Mouse (Mus musculus) cerebellum, adult 9-10 months (tissue): ENCODE measurements at regions not wholly inside any gene's neighbourhood (a gene's known extent, or its start where the extent isn't known, plus 50 kb on each side); places are given as distances from the start of the nearest gene placed in this dataset.
"Not testable (repeated sequence)": the region's sequence is repeated elsewhere in the genome, so short reads cannot be mapped to it uniquely, and the experiment has no call there.

Experiments used
- DNase-seq: peaks from one replicate; pipeline ENCODE4 v3.0.0; 2022

DNA sequence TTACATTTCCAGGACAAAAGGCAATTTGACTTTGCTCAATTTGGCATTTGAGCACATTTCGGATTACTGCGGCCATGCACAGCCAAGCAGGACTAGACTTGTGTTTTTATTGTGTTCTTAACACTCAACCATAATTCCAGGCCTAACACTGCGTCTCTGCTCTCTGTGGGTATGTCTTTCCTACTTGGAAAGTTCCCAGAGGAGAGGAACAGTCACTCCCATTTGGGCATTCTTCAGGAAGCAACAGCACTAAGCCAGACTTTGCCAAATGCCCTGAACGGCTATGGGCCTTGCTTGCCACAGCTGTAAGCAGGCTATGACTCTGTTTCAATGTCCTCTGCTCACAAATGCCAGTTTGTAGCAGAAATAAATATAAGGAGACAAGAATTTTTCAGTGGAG is 56.5 kb upstream of the Pdk3 start:
- peak; percentile 5 for DNase-seq

DNA sequence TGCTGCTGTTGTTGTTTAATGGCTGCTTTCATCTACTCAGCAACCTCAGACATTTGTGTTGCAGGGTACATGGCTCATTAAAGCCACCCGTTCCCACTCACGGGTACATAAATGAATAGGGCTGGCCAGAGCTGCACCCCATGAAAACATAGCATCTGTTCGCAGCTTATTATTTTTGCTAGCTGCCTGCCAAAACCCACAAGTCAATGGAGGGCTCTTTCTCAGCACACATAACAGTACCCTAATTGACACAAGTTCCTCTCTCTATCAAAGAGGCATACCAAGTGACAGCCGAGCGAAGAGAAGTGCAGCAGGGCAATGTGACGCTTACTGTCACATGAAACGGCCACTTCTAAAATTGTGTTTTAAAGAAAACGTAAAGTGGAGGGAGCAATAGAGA is 57.0 kb upstream of the Pdk3 start:
- DNase-seq, result no peak

DNA sequence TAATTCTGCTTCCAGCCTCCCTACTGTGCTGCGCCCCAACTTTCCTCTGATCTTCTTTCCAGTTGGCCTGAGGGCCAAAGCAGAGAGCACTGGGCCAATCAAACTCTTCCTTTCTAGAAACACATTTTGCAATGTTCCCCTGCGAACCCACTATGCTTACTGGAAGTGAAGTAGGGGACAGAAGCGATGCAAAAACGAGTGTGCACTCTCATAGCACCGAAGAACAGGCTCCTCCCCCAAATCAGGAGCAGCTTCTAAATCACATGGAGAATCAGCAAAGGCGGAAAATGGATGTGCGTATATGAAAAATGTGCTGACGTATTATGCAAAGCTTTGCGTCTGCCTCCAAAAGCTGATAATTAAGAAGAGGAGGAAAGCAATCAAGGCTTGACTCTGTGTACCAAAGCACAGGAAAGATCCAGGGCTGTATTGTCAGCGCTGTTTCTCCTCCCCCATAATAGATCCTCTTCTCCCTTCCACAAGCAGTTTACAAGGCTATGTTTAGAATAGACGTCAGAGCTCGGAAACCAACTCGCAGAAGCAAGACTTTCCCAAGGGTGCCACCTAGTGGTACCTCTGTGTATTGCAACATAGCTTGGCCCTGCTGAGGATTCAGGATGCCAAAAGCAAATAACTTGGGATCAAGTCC is 57.5 kb upstream of the Pdk3 start:
- peak; percentile 90 for DNase-seq

DNA sequence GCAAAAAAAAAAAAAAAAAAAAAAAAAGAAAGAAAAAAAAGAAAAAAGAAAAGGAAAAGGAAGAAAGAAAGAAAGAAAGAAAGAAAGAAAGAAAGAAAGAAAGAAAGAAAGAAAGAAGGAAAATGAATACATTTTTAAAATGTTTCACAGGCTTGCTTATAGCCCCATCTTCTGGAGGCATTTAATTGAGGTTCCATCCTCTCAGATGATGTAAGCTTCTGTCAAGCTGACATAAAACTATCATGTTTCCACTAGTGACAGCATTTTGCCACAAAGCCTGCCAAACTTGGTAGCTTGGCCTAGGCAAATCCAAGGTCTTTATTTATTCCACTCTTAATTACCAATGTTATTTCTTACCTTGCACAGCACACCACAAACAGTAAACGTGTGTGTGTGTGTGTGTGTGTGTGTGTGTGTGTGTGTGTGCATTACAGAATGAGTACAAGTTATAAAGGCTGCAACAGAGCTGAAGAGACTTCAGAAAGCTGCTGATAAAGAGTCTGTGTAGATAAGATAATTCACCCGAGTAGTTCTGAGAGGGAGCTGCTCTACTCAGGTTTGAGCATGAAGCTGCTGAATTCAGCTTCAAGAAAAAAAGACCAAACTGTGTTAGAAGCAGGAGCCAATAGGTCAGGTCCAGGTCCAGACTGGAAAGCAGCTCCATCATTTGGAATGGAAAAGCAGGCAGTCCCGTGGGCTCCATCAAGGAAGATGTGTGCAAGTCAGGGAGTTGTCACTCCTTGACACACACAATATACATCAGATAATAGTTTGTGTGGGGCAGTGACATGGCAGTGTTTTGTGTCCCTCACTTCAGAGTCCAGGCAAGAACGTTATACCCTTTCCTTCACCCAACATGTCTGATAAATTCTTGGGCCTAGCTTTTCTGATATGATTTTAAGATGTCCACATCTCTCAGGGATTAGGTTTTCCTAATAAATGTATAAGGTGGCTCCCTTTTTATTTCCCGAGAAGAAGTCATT is 65.1 kb upstream of the Pdk3 start:
- DNase-seq, result no peak

DNA sequence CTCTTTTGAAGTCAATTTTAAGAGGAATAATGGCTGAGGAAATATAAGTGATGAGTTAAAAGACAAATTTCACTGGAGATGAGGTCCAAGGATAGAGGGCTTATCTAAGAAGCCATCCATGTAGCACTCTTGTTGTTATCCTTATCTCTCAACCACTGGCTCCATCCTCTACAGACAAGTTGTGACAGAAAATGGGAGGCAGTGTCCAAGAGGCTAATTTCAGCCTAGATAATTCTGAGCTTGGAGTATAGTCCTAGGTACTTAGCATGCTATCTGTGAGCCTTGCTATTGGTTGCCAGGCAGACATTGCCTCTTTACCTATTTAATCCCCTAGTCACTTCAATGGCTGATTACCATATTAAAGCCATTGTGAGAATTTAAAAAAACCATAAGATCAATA is 65.2 kb upstream of the AU015836 start:
- no peak for DNase-seq

DNA sequence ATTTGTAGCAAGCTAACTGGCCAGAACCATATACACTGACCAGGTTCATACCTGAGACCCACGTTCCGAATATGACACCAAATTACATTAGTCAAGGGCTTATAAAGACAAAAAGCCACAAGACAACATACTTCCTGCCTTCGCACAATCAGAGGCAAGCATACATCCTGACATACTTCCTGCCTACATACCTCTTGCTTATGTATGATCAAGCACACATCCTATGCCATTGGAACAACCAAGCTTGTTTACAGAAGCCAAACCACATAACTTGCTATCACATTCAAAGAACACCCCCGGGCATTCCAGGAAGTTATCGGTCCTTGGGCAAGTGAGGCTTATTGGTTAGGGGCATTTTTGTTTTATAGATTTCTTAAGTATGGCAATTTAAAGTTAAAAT is 62.9 kb upstream of the AU015836 start:
- DNase-seq, result no peak

DNA sequence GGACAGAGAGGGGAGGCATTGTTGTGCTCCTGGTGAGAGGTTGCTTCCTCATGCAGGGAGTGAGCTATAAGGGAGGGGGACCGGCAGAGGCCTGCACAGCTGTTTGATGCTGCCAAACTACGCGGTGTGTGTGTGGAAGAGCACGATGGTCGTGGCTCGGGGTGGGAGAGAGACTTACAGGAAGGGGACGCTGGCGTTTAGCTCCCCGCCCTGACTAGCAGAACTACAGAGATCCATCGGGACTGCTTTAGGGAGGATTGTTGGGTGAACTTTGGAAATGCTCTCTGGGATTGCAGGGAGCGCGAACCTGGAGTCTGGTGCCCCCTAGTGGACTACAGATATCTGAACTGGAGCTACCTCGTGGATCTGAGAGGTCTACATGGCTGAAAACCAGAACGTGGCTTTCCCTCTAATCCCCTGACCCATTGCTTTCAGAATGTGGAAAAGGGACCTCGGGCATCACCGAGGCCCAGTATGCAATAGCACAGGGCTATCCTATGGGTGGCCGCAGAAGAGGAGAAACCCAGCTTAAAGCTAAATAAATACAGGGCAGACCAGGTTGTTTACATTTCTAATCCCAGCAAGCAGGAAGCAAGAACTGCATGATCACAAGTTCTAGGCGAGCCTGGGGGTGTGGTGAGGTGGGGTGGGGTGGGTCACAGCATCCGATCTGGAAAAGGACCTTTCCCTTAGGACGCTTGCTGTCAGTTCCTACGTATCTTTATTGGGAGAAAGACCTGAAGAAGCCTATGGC is 57.2 kb upstream of the AU015836 start:
- peak; percentile 49 for DNase-seq

DNA sequence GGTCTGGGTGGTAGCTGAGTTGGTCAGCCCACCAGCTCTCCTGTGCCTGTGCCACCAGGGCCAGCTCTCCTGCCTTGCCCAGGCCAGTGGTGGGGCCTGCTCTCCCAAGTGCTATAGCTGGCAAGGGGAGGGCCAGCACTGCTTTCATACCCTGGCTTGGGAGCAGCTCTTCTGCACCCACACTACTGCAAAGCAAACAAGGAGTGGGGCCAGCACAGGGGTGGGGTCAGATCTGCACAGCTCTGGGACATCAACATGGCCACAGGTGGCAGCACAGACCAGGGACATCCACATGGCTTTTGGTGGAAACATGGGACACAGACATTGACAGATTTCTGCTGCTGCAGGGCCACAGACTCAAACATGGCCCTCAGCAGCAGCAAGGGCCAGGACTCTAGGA is 52.9 kb upstream of the AU015836 start:
- DNase-seq, result no peak

DNA sequence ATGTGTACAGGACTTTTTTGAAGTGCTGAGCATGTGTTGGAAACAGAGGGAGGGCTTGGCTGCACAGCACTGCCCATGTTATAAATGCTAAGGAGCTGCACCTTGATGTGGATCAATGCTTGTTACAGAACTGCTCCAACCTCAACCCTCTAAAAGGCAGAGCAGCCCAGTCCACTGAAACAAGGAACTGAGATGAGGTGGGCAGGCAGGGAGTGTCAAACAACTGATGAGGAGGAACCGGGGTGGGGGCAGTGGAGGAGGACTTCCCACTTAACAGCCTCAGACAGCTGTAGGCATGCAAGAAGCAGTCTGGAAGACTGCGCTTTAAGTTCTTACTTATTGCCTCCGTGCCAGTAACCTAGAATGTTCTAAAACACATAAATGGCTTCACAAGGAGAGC is 51.1 kb upstream of the AU015836 start:
- not testable (repeated sequence) for DNase-seq
